Mouse (Mus musculus) midbrain, embryonic 13.5 days (tissue): ENCODE results near the gene Chrm4. TPM values are rescaled to one million over a fixed set of nuclear protein-coding genes. Genes with fewer than 3 reads are reported as not detected.

Source experiments
- ATAC-seq: fragments of 200-750 bp; cut with Nextera tagmentation; 2 replicates; pipeline ENCODE4 v1.8.0; 2017; ENCODE audit warnings: mild to moderate bottlenecking, moderate TSS enrichment, moderate library complexity
- H3K27ac ChIP-seq: fragments of 300-500 bp; sonication (generic); 2 replicates; pipeline ENCODE4 v1.5.1; 2015; ENCODE audit warnings: inconsistent platforms, mild to moderate bottlenecking, moderate library complexity
- H3K27me3 ChIP-seq: fragments of 300-500 bp; sonication (generic); 2 replicates; pipeline ENCODE4 v1.6.1; 2015; ENCODE audit warnings: mild to moderate bottlenecking, inconsistent platforms
- H3K36me3 ChIP-seq: fragments of 300-500 bp; sonication (generic); 2 replicates; pipeline ENCODE4 v1.6.1; 2015; ENCODE audit warnings: mild to moderate bottlenecking, inconsistent platforms
- H3K4me1 ChIP-seq: fragments of 300-500 bp; sonication (generic); replicated peaks from 2 replicates; pipeline ENCODE4 v1.6.1; 2015; ENCODE audit warnings: inconsistent platforms
- H3K4me2 ChIP-seq: fragments of 300-500 bp; sonication (generic); replicated peaks from 2 replicates; pipeline ENCODE4 v1.6.1; 2015; ENCODE audit warnings: moderate library complexity, mild to moderate bottlenecking, inconsistent platforms
- H3K4me3 ChIP-seq: fragments of 300-500 bp; sonication (generic); replicated peaks from 2 replicates; pipeline ENCODE4 v1.5.1; 2015; ENCODE audit warnings: mild to moderate bottlenecking, inconsistent platforms
- H3K9ac ChIP-seq: fragments of 300-500 bp; sonication (generic); replicated peaks from 2 replicates; pipeline ENCODE4 v1.6.1; 2015; ENCODE audit warnings: mild to moderate bottlenecking, inconsistent platforms
- H3K9me3 ChIP-seq: fragments of 300-500 bp; sonication (generic); 2 replicates; pipeline ENCODE4 v1.6.1; 2016; ENCODE audit warnings: mild to moderate bottlenecking, inconsistent platforms
- WGBS: fragments of 180-500 bp; shearing (Covaris S2); methylation state at CpG from one replicate; pipeline ENCODE4 v1.1.7; 2015; 5-methylcytosine and 5-hydroxymethylcytosine counted together
- polyA plus RNA-seq: library from polyadenylated mRNA; unstranded; fragments of >200 nt; fragmentation: Nextera tagmentation; extraction: Ambion mirVana; gene quantifications from 2 replicates; pipeline ENCODE4 v1.2.1, GENCODE M21; 2015

Chrm4 gene
- polyA plus RNA-seq, 1 experiment from 2014 or later: 0.54 TPM

DNA sequence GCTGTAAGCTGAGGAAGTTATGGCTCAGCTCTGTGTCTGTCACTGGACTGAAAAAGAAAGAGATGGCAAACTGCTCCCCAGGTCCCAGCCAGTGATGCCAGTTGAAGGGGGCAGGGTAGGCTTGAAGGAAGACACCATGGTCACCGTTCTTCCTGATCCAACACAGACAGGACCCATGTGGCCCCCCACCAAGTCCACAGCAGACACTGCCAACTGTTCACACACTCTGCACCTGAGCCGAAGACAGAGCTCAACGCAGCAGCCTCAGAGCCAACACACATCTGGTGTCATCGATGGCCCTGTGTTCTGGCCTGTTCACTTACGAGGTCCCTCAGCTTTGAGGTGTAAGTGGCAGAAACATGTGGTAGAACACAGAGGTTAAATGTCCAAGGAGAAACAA, 33.4 kb downstream of the Chrm4 start:
- Histone ChIP-seq H3K4me1 (peaks cover 52% of the 10 kb centered on the region), H3K9ac (no peak overlapping the region), H3K4me3 (no peak overlapping the region), H3K4me2 (no peak overlapping the region), H3K27ac (no peak overlapping the region), H3K9me3 (no peaks in the 10 kb centered on the region), H3K27me3 (peaks cover 10% of the 10 kb centered on the region), H3K36me3 (no peaks in the 10 kb centered on the region)
- 94% methylated on average over 5 of the region's 5 CpGs for WGBS
- ATAC-seq: no peak

DNA sequence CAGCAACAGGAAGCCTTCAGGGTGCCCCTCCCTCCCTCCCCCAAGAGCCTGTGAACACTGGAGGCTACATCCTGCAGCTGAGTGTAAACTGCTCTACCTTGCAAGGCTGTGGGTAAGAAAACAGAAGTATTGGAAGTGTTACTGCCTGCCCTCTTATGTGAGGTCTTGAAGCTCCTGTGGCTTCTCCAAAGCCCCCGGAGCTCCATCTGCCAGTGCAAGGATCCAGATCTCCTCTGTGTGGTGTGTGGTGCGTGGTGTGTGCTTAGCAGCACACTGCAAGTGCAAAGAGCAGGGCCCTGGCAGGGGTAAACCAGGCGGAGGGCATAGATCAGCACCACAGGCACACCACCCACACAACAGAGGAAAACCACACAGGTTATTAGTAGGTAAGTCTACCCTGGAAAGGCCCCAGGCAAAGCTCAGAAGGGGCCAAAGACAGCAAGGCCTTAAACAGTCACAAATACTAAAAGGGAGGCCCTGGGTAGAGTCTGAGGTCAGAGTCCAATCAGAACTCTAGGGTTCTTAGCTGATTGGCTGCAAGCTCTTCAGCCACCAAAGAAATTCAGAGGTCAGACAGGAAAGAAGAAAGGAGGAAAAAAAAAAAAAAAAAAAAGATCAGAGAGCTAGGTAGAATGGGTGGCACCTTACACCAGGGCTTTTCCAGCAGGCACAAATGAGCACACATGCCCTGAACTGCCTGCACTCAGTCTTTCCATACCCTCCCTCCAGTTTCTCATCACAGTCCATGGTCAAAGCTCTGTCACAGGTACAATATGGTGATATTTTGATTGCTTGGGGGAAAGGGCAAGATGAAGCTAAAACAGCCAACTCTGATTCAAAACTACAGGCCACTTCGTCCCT, 35.1 kb downstream of the Chrm4 start:
- Histone ChIP-seq H3K27ac (no peak overlapping the region), H3K4me2 (peak overlapping the region; percentile 91), H3K4me3 (peak overlapping the region; percentile 86), H3K9ac (peak overlapping the region; percentile 91), H3K27me3 (peaks cover 22% of the 10 kb centered on the region), H3K4me1 (peaks cover 49% of the 10 kb centered on the region), H3K36me3 (no peaks in the 10 kb centered on the region), H3K9me3 (no peaks in the 10 kb centered on the region)
- 79% methylated on average over 4 of the region's 4 CpGs for WGBS
- no peak for ATAC-seq

DNA sequence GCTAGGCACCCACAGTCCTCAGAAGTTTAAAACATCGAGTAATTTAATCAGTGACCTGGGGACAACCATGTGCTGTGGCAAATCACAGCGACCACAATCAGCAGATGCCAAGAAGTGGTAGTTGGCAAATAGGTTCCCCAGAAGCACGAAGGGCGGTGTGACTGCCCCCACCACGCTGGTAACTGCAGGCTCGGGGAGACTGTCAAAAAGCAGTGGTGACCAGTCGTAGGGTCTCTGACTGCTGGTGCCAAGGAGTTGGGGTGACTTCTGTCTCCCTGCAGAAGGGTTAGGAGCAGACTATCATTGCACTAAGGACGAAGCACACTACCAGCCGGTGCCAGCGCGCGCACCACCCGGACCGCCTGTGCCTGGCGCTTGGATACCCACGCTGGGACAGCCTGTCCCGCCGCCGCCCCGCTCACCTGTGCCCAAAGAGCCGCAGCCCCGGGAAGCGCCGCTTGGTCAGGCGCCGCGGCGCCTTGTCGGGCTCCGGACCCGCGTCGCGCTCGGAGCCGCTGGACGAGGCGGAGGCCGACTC, 35.9 kb downstream of the Chrm4 start:
- Histone ChIP-seq H3K27ac (peak overlapping the region; percentile 82), H3K9me3 (no peaks in the 10 kb centered on the region), H3K36me3 (no peaks in the 10 kb centered on the region), H3K4me1 (peaks cover 41% of the 10 kb centered on the region), H3K4me3 (peak overlapping the region; percentile 86), H3K4me2 (peak overlapping the region; percentile 91), H3K9ac (peak overlapping the region; percentile 91), H3K27me3 (peaks cover 22% of the 10 kb centered on the region)
- peak; percentile 69; the same call in 1 of the 2 replicates for ATAC-seq
- under 1% methylated on average over 37 of the region's 39 CpGs for WGBS

DNA sequence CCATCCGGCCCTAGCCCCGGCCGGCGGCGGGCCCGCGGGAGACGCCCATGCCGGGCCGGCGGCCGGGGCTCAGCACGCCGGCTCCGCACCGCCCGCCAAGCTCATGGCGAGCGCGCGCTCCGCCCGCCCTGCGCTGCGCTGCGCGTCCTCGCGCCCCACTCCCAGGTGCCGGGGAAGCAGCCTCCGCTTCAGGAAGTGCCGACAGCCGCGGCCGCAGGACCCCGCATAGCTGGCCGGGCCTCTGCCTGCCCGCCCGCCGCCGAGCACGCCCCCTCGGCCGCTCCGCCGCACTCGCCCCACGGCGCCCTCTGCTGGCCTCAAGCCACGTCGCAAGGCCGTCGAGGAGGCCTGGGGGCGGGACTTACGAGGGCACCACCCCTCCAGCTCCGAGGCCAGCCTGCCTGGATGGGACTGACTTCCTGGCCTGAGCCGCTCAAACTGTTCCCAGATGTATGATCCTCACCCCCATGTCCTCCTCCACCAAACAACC, 36.4 kb downstream of the Chrm4 start:
- WGBS: under 1% methylated on average over 49 of the region's 57 CpGs
- H3K9ac ChIP-seq: peak overlapping the region; percentile 91
- peak; percentile 96 for ATAC-seq

DNA sequence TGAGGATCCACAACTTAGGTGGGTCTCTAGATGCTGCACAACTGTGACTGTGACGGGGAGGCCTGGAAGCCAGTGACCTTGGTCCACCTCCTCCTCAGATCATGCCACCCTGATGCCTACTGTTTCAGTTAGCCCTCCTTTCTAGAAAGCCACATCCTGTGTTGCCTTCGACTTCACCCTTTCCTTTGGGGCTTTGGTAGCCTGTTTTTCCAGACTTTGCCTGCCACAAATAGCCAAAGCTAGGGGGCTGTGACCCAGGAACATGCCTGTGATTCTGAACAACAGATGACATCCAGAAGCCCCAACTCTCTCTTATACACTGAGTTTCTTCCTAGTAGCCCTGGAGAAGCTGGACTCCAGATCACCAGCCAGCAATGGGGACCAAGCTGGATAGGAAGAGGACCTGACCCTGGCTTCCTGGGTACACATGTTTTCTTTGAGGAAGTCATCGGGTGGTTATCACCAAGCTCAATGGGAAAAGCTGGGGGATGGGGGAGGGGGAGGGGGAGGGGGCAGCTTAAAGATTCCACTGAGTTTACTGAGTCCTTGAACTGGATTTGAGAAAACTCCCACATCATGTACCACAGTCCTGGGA, 37.7 kb downstream of the Chrm4 start:
- peaks cover 29% of the 10 kb centered on the region for H3K4me1 ChIP-seq
- H3K4me3 ChIP-seq: no peak overlapping the region
- no peak overlapping the region for H3K27ac ChIP-seq
- H3K36me3 ChIP-seq: no peaks in the 10 kb centered on the region
- H3K9me3 ChIP-seq: no peaks in the 10 kb centered on the region
- H3K9ac ChIP-seq: no peak overlapping the region
- H3K4me2 ChIP-seq: no peak overlapping the region
- ATAC-seq: no peak
- 78% methylated on average over 3 of the region's 3 CpGs for WGBS
- peaks cover 28% of the 10 kb centered on the region for H3K27me3 ChIP-seq

More for the DNA sequence above, 36.4 kb downstream of the Chrm4 start:
- peaks cover 39% of the 10 kb centered on the region for H3K4me1 ChIP-seq
- H3K36me3 ChIP-seq: no peaks in the 10 kb centered on the region
- peak overlapping the region; percentile 82 for H3K27ac ChIP-seq
- peak overlapping the region; percentile 86 for H3K4me3 ChIP-seq
- peak overlapping the region; percentile 91 for H3K4me2 ChIP-seq
- H3K27me3 ChIP-seq: peaks cover 22% of the 10 kb centered on the region
- H3K9me3 ChIP-seq: no peaks in the 10 kb centered on the region

DNA sequence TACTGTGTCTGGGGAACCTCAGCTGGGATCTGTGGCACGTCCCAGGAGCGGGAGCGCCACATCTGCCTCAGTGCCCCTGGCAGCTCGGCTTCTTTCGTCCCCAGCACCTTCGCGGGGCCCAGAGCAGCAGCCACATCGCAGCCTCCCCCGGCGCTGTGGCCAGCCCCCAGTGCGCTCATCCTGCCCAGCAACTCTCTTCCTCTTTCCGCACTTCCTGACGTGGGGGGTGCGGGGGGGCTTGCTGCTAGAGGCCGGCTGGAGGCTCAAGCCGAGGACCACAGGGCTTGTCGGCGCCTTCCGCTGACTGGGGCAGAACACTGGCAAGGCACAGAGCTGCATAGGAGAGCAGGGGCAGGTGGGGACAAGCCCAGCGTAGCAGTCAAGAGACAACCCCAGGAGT, 38.4 kb downstream of the Chrm4 start:
- no peak overlapping the region for H3K4me2 ChIP-seq

DNA sequence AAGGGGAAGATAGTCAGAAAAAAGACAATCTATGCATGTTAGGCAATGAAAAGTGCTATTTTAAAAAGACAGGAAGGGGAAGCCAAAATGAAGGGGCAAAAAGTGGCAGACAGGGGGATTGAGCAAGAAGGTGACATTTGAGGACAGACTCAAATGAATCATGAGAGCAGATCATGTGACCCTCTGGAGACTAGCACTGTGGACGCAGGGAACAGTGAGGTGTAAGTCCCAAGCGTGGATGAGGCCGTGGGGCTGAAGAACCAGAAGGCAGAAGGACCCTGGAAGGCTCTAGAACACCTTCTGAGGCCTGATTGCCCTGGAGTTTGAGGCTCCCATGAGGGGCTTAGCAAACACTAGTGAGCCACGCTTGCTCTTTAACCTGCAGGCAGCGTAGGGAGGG, 39.3 kb downstream of the Chrm4 start:
- Histone ChIP-seq H3K4me3 (no peak overlapping the region), H3K9me3 (no peaks in the 10 kb centered on the region), H3K27me3 (peaks cover 31% of the 10 kb centered on the region), H3K36me3 (no peaks in the 10 kb centered on the region), H3K4me1 (peaks cover 29% of the 10 kb centered on the region), H3K4me2 (no peak overlapping the region), H3K9ac (no peak overlapping the region), H3K27ac (no peak overlapping the region)
- WGBS: 76% methylated on average over 5 of the region's 5 CpGs
- no peak for ATAC-seq

More for the DNA sequence above, 38.4 kb downstream of the Chrm4 start:
- no peak overlapping the region for H3K4me3 ChIP-seq
- peaks cover 28% of the 10 kb centered on the region for H3K27me3 ChIP-seq
- no peak for ATAC-seq
- no peaks in the 10 kb centered on the region for H3K36me3 ChIP-seq
- WGBS: 17% methylated on average over 20 of the region's 20 CpGs
- H3K9ac ChIP-seq: no peak overlapping the region; the same call in 1 of the 2 replicates
- no peaks in the 10 kb centered on the region for H3K9me3 ChIP-seq
- H3K27ac ChIP-seq: 0 out of 2 replicates have a peak overlapping the region, but pooled peaks have one; percentile 11
- peaks cover 23% of the 10 kb centered on the region for H3K4me1 ChIP-seq

DNA sequence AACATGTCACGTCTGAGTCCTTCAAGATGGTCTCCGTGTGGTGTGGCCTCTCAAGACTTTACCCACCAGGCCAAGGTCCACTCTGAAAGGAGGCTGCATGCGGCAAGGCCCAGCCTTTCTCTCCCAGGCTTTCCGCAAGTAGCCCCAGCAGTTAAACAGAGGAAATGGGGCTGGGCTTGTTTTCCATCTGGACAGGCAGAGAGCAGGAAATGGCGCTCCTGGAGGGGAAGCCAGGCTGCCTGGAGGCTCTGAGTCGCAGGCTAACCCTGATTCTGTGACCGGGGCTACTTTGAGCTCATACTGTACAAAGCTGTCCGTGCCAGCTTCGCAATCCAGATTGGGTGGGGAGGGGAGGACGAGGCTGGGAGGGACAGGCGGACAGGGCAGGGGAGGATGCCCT, 40.9 kb downstream of the Chrm4 start:
- Histone ChIP-seq H3K4me3 (no peak overlapping the region), H3K36me3 (no peaks in the 10 kb centered on the region), H3K4me2 (no peak overlapping the region), H3K4me1 (peaks cover 28% of the 10 kb centered on the region), H3K9me3 (no peaks in the 10 kb centered on the region), H3K27ac (no peak overlapping the region), H3K9ac (no peak overlapping the region; the same call in 1 of the 2 replicates), H3K27me3 (peaks cover 45% of the 10 kb centered on the region)
- no peak for ATAC-seq
- WGBS: 72% methylated on average over 11 of the region's 11 CpGs

DNA sequence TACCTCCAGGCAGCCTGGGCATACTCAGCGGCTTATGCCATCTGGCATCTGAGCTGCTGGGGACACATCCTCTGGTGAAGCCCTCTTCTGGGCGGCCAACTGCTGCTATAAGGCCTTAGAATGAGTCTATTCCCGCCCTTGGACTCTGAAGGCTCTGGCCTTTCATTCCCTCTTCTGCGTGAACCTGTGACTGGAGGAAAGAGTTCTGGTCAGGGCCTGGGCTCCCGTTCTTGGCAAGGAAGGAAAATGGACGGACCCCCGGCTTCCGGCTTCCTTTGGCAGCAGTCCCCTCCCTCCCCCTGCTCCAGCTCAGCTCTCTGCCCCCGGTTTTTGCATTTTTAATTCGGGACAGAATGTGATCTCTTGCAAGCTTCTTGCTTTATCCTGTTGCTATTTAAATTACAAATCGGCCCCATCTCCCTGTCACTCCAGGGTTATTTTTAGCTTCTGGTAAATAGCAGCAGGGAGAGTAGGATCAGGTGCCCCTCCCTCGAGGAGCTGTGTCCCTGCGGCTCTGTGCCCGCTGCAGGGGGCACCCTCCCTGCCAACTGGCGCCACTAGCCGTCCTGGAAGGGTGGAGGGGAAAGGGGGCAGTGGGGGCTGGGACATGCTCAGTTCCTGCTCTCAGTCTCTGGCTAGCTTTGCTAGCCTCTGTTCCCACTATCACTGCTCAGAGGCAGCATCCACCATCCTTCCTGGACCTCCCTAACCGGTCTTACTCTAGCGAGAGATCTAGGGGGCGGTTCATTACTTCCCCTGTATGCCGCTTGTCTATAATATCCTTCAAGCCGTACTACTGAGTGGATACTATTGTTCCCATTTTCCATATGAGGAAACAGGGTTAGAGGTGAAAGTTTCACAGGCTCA, 44.4 kb downstream of the Chrm4 start:
- Histone ChIP-seq H3K4me3 (no peak overlapping the region), H3K4me1 (peaks cover 37% of the 10 kb centered on the region), H3K9me3 (no peaks in the 10 kb centered on the region), H3K36me3 (no peaks in the 10 kb centered on the region), H3K27ac (peak overlapping the region; percentile 51), H3K9ac (0 out of 2 replicates have a peak overlapping the region, but pooled peaks have one; percentile 28), H3K4me2 (peak overlapping the region; percentile 38), H3K27me3 (peaks cover 59% of the 10 kb centered on the region)
- 0 out of 2 replicates have a peak, but pooled peaks have one; percentile 46 for ATAC-seq
- WGBS: 14% methylated on average over 21 of the region's 21 CpGs

DNA sequence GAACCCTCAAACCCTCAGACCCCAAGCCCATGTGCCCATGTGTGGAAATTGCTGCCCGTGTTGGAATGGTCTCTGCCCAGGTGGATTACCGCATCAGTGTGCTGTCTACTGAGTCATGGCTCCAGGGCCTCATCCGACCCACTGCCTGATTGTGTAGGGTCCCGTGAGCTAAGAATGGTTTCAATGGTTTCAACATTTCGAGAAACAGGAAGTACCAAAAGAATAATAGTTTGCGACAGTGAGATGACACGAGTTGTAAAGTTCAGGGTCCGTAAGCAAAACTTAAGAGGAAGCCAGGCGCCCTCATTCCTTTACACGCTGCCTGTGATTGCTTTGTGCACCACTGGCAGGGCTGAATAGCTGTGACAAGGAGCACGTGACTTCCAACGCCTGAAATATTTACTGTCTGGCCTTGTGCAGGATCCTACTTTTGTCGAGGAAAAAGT, 45.1 kb downstream of the Chrm4 start:
- no peak for ATAC-seq
- Histone ChIP-seq H3K4me2 (no peak overlapping the region), H3K27me3 (peaks cover 63% of the 10 kb centered on the region), H3K9ac (no peak overlapping the region), H3K4me3 (no peak overlapping the region), H3K4me1 (peaks cover 37% of the 10 kb centered on the region), H3K36me3 (no peaks in the 10 kb centered on the region), H3K27ac (peak overlapping the region; percentile 51), H3K9me3 (no peaks in the 10 kb centered on the region)
- WGBS: 41% methylated on average over 13 of the region's 13 CpGs

DNA sequence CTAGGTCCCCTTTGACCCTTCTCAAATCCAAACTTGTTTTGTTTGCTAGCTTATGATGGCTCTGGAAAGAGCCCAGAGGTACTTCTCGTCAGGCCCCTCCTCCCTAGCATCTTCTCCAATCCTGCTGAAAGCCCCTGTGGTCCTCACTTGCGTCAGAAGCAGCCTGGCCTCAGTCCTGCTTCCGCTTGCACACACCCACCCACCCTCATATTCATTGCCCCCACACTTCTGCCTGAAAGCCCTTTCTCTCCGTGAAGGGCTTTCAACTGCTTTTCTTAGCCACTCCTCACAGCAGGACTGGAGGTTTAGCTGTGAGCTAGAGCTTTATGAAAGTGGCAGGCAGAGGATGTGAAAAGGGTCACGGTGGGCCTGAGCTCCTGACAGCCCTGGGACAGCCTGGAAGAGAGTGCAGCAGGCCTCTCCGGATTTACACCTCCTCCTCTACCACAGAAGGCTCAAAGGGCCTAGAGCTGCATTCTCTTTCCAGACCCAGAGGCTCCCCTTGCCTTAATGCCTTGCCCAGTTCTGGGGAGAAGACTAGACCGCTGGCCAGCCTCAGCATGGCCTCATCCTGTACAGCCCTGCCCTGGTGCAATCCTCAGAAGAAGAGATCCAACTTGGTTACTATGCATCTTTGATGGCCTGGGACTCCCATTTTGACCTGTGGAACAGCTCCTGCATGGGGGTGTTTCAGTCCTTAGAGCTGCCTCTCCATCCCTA, 46.5 kb downstream of the Chrm4 start:
- H3K9me3 ChIP-seq: no peaks in the 10 kb centered on the region

More for the DNA sequence above, 46.5 kb downstream of the Chrm4 start:
- Histone ChIP-seq H3K27ac (no peak overlapping the region), H3K4me2 (no peak overlapping the region), H3K4me3 (no peak overlapping the region), H3K4me1 (peaks cover 42% of the 10 kb centered on the region), H3K36me3 (no peaks in the 10 kb centered on the region), H3K27me3 (peaks cover 65% of the 10 kb centered on the region), H3K9ac (no peak overlapping the region)
- ATAC-seq: no peak
- WGBS: 18% methylated on average over 7 of the region's 7 CpGs
